Mouse (Mus musculus) layer of hippocampus, postnatal 14 days (tissue): ENCODE measurements at regions not wholly inside any gene's neighbourhood (a gene's known extent, or its start where the extent isn't known, plus 50 kb on each side); places are given as distances from the start of the nearest gene placed in this dataset.

Experiments used
- DNase-seq, 2 experiments: peaks; one replicate each; pipeline ENCODE4 v3.0.0; 2021 to 2022; ENCODE audit warnings: low spot score in 2 of 2, mixed read lengths in 1 of 2

DNA sequence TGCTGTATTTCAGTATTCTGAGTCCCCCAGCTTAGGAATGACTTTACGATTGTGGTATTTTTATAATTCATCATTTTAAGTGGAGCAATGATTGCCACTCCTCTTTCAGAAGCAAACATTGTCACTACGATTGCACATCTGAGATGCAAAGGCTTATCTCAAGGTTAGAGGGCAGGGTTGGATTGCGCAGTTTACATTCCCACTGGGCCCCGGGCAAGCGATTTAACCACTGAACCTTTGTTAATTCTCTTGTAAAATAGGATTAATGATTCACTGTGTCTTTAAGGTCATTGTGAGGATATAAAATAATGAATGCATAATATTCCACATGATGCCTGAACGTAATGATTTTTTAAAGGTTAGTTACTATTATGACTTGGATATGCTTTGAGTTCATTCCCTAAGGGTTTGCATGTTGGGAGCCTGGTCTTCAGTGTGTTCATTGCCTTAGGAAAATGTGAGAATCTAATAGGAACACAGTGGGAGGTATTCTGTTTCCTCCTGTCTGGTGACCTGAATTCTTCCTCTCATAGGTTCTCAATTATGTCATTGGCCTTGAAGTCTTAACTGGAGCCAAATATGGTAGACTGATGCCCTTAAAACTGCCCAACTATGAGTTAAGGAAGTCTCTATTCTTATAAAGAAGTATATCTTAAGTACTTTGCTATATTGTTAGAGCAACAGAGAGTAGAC lies 1198.4 kb downstream of the Gsdmc2 start:
- DNase-seq = no peak

DNA sequence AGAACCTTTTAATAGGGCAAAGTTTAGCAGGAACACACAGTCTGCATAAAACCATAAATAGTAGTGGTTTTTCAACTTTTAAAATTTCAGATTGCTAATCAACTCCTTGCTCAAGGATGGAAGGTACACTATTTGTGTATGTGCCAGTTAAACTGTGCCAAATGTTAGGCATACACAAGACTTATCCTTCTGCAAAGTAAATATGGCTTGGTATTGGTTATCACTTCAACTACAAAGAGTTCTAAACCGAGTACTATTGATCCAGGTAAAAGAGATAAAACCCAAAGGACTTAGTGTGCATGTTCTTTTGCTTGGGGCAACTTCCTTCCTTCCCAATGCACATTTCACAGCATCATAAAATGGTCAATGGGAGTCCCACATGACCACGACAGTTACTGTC lies 1200.2 kb downstream of the Gsdmc2 start:
- no peak for DNase-seq

DNA sequence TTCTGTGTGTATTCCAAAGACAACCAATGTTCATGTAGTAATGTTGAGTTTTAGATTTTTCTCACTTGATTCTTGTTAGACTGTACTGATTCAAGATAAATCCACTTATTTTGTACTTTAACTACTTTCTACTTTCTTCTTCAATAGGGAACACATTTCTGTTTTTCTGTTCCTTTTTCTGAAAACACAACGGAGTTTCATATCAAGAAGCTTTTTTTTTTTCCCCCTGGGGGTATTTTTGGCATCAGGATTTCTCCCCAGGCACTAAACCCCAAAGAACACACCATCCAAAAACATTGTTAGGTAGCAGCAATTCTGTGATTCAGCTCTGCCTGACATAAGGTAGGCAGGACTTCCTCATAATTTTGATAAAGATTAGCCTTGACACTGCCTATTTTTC lies 1200.7 kb downstream of the Gsdmc2 start:
- no peak for DNase-seq

DNA sequence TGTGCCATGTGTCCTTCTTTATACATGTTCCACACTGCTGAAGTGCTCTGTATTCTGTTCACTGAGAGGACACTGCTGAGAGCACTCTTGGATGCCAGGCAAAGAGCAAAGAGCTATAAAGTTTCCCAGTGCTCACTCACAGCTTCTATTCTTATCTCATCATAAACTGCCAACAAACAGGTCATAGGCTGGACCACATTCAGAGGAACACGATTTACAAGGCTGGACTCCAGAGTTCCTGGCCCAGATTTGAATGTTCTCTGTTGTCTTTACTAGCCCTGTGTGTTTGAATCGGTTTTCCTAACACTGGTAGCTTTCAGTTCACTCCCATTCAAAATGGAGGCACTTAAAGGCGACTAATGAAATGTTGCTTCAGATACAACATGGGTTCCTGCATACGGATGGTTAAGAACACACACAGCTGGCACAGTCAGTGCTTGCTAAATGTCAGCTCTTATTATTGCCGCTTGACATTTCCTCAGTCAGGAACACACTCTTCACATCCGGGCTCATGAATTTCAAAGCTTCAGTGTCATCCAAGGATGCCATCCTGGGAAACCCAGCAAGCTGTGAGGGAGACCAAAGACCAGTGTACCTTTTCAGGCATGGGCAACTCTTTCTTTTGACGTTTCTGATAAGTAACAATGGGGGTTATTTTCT lies 1203.8 kb downstream of the Gsdmc2 start:
- DNase-seq = peak in 1 of 2 experiments; percentile 26

DNA sequence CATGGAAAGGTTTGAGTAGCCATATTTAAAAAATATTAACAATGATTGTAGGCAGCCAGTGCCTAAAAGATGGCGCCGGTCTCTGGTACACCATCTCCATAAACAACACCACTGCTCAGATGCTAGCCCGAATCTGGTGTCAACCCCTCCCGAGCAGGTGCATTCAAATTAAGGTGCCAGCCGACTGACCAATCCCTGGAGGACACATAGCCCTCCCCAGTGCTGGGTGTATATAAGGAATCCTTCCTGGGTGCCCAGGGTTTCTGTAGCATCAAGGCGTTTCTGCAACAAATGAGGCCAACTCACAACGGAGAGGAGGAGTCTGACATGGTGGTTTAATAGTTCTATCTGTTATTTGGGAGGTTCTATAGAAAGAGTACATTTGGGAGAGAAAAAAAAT lies 1219.6 kb downstream of the Gsdmc2 start:
- no peak for DNase-seq

DNA sequence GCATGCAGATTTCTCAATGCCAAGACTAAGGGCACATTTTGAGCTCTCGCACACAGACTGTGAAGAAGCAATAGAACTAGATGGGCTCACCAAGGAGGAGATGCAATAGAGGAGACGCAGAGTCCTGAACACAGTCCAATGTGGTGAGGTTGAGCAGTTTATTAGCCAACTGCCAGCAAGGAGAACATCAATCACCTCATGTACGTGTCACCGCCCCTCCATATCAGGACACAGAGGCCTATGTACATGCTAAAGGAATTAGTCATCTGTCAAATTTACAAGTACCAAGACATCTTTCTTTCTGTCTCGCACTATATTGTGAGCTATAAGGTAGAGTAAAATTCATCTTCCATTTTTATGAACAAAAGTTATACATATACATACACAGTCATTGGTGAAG lies 1228.9 kb downstream of the Gsdmc2 start:
- no peak for DNase-seq

DNA sequence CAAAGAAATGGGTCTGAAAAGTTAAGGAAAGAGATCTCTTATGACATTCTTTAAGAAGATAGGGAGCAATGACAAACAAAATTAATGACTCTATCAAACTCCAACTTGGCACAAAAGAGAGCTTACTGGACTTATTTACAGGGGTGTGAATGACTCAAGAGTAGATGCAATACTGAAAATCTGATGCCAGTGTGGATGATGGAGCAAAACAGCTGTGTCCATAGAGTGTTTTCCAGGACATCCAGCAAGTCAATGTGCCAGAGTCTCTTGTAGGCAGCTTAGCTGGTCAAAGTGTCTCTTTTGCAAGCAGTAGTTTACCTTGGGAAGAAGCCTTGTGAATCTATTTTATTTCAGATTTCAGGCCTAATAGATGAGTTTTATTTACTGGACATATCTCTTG lies 1248.2 kb downstream of the Gsdmc2 start:
- DNase-seq = no peak

DNA sequence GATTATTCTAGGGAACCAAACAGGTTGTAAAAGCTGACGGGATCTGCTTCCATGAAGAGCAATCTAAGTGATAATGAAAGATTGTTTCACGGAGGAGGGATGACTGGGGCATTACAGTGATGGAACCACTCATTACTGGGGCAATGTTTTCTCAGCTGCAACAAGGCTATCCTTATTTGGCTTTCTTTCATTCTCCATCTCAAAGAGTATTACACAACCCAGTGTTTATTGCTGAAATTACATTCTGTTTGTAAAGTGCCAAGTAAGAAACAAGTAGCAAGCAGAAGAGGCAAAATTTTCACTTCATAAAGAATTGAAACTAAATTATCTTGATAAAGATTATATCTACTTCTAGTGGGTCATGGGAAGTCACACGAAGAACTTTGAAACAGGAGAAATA lies 1256.4 kb downstream of the Gsdmc2 start:
- no peak for DNase-seq

DNA sequence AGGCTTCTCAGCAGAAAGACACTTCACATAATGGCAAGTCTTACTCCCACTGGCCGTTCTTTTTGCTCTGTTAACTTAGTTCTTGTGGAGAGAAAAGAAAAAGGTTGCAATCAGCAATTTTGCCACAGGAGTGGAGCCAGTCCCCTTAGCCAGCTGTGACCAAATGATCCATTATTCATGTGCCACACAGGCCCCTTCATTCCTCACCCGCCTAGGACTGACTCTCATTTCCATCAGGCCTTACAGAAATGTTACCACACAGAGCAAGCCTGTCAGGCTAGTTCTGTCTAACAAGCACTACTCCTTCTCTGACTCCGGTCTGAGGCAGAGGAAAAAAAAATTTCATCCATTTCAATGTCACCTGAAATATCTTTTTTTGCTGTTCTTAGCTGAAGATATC lies 1266.2 kb downstream of the Gsdmc2 start:
- no peak for DNase-seq

DNA sequence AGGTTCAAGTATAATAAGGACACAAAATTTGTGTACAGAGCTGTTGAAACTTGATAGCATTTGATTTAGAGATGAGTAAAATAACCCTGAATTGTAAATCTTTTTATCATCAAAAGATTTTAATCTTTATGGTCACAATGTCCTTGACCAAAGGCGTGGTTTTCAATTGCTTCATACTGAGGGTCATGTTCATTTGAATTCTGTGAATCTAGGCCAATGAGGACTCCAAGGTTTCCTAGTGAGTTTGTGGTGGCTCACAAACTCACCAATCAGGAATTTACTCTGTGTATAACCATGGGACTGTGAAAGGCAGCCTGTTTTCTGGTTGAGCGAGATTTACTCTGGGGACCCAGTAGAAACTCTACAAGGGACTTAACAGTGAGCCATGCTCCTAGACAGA lies 1269.2 kb downstream of the Gsdmc2 start:
- no peak for DNase-seq

DNA sequence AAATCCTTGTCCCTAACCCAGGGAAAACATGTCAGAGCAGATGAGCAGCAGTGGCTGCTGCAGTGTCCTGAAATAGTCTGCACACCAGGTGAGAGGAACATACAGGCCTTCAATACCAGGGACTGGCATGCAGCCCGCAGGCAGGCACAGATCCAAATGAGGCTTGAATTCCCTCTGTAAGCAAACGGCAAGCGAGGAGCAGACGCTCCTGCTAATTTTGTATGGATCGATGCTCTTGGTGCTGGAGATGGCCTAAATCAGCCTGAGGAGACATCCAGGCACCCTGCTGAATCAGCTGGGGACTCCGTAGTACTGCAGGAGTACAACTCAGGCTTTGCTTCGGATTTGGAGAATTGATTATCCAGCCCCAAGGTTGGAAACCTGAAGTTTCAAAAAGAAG lies 1273.2 kb downstream of the Gsdmc2 start:
- peak in 1 of 2 experiments; percentile 44 for DNase-seq

DNA sequence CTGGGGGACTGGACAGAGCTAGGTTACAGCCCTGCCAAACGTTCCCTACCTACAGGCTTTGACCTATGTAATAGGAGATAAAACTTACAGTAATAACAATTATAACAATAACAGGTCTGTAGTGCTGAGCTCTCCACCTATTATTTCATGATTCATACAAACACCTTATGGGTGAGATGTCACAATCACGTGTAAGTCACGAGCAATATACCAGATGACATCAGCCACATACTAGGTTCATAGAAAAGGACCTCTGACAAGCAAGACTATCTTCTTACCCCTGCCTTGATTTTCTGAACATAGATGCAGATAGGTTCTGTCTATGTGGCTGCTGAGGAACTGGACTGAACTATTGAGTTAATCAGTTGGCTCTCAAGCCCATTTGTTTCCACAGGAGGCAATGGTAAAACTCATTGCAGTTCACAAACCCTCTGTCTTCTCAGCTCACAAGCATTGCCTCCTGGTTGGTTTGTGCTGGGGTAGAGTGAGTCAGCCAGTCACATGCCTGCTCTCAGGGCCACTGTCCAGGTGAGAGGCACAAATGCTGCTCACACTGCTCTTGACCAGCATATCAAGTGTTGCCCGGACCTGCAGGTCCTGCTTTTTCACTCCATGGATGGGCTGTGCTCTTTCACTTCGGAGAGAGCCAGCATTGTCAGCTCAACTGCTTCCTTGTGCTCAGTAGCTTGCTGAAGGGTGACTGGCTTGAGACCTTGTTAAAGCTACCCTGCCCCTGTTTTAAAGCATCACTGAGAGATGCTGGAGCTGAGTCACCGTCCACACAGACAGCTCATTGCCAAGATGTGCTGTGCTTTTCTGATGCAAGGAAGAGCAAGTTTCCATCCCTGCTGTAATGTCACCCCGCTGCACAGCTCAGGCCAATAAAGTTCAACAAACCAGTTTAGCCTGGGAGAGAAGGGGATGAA lies 1275.9 kb downstream of the Gsdmc2 start:
- DNase-seq = no peak

DNA sequence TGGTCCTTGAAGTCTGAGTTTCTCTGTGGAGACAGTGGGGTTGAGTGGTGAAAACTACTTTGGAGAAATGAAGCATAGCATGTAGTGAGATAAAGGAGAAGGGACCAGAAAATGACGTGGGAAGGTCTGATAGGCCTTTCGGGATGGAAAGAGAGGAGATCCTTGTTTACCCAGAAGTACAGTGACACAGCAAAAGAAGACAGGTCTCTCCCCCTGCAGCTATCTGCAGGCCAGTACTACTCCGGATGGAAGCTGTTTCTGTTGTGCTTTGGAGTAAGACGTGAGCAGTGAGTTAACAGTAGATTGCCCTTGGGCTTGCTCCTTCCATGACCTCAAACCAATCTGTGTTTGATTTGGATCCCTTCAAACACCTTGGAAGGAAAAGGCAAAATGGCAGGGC lies 1277.5 kb downstream of the Gsdmc2 start:
- no peak for DNase-seq

DNA sequence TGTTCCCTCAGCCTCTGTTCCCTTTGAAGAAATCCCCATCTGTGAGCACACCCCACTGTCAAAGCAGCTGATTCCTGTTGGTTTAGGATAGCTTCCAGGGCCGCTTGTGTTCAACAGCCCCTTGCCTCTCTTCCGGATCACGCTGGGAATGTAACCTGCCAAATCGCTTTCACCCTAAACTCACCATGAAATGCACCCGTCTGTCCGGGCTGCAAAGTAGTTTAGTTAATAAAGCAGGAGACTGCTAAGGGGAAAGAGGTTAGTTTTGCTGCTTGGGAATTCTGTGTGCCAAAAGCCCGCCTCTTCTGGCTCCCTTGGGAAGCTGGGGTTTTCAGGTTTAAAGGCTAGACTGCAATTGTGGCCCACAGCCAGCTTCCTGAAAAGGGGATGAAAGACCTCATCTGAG lies 1278.9 kb downstream of the Gsdmc2 start:
- DNase-seq = peak; percentile 32 to 53

DNA sequence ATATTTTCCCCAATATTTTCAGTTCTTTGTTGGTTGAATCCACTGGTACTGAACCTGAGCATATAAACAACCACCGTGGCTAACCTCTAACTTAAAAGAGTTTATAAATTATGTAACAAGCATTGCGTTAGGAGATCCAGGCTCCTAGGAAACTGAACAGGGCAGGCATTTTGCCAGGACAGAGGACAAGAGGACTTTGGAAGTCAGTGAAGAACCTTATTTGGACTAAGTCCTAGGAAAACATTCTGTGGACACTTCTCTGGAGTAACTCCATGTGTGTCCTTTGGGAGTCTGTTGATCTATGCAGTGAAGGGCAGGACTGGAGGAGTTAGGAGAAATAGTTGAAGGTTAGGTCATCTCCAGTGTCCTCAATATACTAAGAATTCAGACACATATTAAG lies 1311.7 kb downstream of the Gsdmc2 start:
- DNase-seq = no peak

DNA sequence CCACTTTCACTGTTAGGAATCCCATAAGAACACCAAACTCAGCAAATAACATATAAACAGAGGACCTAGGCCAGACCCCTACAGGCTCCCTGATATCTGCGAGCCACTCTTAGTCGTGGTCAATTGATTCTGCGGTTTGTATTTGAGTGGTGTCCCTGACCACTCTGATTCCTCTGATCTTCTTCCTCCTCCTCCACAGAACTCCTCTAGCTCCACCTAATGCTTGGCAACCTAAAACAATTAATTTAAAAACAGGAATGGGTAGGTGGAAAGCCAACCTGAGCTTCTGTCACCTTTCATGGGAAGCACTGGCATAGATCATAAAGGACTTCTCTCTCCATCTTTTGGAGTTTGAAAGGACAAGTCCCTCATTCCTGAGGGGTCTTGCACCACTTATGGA lies 1316.0 kb downstream of the Gsdmc2 start:
- DNase-seq = no peak

DNA sequence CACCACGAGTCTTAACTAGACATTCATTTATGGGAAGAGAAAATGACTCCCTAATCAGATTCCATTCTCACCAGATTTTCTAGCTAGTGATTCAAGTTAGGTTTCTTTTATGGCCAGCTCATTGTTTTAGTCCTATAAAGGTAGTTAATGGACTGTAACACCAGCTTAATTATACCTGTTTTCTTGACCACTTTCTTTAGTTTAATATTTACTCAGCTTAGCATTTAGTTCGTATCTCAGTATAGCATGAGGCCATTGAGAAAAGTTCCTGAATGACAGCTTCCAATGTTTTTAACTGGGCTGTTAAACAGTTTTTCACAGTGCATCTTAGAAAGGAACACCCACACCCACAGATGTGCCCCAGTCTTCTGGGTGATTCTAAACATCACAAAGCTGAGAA lies 1320.3 kb downstream of the Gsdmc2 start:
- no peak for DNase-seq

DNA sequence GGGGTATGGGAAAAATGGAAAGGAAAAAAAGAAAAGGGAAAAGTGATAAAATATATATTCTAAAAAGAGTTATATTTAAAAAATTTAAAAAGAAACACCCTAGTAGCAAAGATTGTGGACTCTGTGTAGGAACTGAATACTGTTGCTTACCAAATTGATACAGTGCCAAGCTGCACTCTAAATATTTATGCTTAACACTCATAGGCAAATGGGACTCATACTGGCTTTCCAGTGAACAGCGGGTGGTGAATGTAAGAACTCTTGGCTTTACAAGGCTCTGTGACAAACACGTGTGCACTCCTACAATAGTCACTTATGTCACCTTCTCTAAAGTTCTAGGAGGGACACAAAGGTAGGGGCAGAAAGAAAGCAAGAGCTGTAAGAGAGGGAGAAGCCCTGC lies 1320.8 kb downstream of the Gsdmc2 start:
- no peak for DNase-seq

DNA sequence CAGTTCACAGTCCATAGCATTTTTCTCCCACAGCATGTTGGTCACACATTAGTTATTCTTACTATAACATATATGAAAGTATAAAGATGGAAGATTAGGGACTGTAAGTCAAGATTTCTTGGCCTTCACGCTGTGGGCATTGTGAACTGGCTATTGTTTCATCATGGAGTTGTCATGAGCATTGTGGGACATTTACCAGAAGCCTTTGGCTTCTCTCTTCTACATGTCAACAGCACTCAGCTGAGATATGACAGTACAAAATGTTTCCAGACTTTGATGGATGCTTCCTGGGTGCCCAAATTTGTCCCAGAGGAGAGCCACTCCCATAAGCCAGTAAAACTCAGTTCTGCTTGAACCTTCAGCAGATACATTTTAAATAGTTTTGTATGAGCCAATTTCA lies 1331.5 kb downstream of the Gsdmc2 start:
- DNase-seq = no peak

DNA sequence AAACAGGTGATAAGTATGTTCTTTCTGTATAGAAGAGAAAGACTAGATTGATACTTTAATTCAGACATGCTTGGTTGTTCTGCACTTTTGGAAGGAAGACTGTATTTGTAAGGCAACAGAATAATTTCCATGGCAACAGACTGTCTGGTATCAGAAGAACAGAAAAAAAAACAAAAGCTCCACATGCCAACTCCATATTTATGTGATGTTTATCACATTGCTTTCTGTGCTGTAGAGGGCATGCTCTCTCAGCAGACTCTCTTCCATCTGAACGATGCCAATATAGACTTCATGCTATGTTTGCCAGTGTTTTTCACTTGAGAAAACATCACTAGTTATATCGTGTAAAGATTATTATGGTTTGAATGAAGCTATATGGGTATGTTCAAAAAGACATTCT lies 1333.5 kb downstream of the Gsdmc2 start:
- peak in 1 of 2 experiments; percentile 21 for DNase-seq

DNA sequence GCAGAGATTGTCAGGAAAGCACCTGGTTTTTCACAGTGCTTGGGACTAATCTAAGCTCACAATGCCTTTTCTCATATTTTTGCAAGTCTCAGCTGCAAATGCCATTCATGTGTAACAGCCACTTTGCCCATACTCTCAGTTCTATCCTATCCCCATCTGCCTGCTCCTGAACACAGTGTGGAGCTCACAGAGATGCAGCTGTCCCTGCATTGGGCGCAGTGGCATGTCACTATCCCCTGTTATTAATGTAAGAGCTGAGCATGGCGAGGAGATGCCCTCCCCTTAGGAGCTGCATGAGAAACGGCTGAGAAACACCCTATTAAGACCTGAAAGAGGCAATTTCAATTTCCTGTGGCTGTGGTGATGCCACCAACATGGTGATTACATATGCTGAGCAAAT lies 1341.1 kb downstream of the Gsdmc2 start:
- DNase-seq = peak in 1 of 2 experiments; percentile 6

DNA sequence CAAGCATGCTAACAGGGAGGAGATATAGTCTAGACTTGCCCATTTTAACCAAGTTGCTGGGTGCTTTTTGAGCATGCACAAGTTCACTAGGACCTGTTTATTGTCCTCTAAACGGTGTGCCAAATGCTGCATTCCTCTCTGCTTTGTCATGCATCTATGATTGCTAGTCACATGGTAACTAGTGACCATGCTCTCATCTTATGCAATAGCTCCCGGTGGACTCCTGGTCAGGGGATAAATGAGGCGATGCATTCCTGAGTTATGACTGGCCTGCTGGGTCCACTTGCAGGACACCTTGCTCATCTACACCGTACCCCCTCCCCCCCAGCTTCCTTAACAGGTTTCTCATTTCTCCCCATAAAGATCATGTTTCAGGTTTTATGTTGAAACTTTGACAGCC lies 1344.0 kb downstream of the Gsdmc2 start:
- DNase-seq = no peak
